Mouse (Mus musculus): ENCODE results near the gene Serac1. TPM values are rescaled to one million over a fixed set of nuclear protein-coding genes. Genes with fewer than 3 reads are reported as not detected.

The Serac1 gene
- polyA plus RNA-seq, 1 experiment from 2014 or later, result 7.7 TPM

DNA sequence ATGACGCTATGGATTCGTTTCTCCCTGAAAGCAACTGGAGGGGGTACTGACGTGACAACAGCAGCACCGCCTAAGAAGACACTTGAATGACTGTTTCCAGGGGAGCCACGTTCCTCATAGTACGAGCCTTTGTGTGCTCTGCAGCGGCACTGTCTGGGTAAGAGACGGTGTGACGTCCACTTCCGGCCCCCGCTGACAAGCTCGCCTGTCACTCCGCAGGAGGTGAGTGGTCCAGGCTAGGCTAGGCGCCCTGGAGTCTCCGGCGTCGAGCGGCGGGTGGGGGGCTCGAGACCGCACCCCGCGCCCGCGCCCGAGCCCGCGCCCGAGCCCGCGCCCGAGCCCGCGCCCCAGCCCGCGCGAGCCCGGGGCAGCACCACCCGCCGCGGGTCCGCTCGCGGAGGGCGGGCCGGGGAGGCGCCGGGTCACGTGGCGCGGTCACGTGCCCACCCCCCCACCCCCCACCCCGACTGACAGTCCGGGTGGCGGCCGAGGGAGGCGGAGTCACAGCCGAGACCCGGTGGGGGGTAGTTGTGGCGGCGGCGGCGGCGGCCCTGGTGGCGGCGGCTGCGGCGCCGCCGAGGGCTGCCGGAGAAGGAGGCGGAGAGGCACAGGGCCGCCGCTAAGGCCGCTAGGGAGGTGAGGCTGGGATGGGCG, 26.9 kb upstream of the Serac1 start, which contains the start of gene Tulp4:
TSS of gene Tulp4 (plus strand) at position 77 of the 654 bp plus-strand sequence.
- Histone ChIP-seq H3K4me3 (peak within 1 kb of the TSS; percentile 86), H3K4me2 (replicated peaks) (peak within 1 kb of the TSS; percentile 88), H3K4me1 (peaks cover 22% of the 10 kb centered on the region), H3K27me3 (peaks cover 6% of the 10 kb centered on the region; the same call in 1 of the 2 replicates), H3K27ac (peak within 1 kb of the TSS; percentile 96), H3K9me3 (no peaks in the 10 kb centered on the region), H3K9ac (peak within 1 kb of the TSS; percentile 96), H3K36me3 (peaks cover 18% of the 10 kb centered on the region)
- WGBS, result under 1% methylated on average over 27 of the region's 76 CpGs
- peak; percentile 93 for ATAC-seq (ENCODE audit: low FRiP score, low read depth)

DNA sequence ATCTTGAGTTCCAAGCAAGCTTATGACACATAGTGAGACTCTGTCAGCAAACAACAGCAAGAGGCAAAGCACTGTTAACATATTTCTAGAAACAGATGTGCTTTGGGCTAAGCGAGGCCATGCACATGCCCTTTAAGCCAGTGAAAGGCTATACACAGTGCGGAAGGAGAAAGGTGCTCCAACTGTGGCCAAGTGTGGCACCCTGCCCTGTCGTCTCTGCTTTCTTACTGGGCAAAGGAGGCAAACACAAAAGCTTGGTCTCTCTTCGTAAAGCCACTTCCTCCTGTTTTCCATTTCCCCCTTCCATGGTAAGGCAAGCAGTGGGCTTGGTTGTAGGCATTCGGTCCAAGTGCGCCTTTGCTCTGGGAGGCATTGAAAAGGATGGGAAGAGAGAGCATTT, 24.0 kb upstream of the Serac1 start:
- no peak overlapping the region for H3K9ac ChIP-seq
- H3K4me1 ChIP-seq, result peaks cover 11% of the 10 kb centered on the region
- WGBS, result 76% methylated on average over 6 of the region's 6 CpGs
- H3K4me3 ChIP-seq, result no peak overlapping the region
- no peaks in the 10 kb centered on the region for H3K36me3 ChIP-seq
- no peak overlapping the region for H3K4me2 ChIP-seq (replicated peaks)
- H3K27ac ChIP-seq, result no peak overlapping the region
- no peak for ATAC-seq (ENCODE audit: low FRiP score, low read depth)
- peaks cover 6% of the 10 kb centered on the region; the same call in 1 of the 2 replicates for H3K27me3 ChIP-seq
- H3K9me3 ChIP-seq, result no peaks in the 10 kb centered on the region

DNA sequence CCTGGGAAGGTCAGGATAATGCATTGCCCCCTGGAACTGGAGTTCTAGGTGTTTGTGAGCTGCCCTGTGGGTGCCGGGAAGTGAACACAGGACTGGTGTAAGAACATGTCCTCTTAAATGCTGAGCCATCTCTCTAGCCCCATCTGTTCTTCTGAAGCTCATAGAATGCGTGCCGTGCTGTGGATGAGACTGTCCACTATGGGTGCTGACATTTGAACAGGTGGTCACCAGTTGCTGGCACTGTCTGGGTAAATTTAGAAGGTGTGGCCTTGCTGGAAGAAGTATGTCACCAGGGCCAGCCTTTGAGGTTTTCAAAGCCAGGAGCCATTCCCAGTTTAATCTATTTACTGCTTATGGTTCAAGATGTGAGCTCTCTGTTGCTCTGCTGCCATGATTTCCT, 22.7 kb upstream of the Serac1 start:
- H3K4me1 ChIP-seq, result no peaks in the 10 kb centered on the region
- ATAC-seq (ENCODE audit: low FRiP score, low read depth), result no peak
- no peak overlapping the region for H3K9ac ChIP-seq
- H3K36me3 ChIP-seq, result no peaks in the 10 kb centered on the region
- H3K4me2 ChIP-seq (replicated peaks), result no peak overlapping the region
- no peak overlapping the region for H3K27ac ChIP-seq
- H3K9me3 ChIP-seq, result no peaks in the 10 kb centered on the region
- 80% methylated on average over 3 of the region's 3 CpGs for whole genome bisulfite sequencing
- peaks cover 6% of the 10 kb centered on the region; the same call in 1 of the 2 replicates for H3K27me3 ChIP-seq
- no peak overlapping the region for H3K4me3 ChIP-seq

DNA sequence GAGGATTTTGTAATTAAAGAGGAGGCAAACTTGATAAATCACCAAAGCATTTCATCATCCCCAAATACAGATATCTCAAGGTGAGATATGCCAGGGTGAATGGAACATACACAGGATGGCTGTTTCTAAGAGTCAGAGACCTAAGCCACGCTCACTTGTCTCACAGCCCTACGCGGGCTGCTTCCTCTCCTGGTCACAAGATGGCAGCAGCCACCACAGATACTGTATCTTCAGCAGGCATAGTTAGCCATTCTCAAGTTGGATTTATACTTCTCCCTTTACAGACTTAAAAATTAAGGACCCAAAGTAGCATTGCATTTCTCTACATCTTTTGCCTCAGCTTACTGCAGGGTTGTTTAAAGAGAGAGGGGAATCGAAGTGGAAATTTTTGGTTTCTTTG, 18.3 kb upstream of the Serac1 start:
- no peak for ATAC-seq (ENCODE audit: low FRiP score, low read depth)
- no peak overlapping the region for H3K4me3 ChIP-seq
- H3K9ac ChIP-seq, result no peak overlapping the region
- H3K4me1 ChIP-seq, result no peaks in the 10 kb centered on the region
- WGBS, result 30% methylated on average over 4 of the region's 4 CpGs
- H3K27ac ChIP-seq, result no peak overlapping the region
- H3K9me3 ChIP-seq, result no peaks in the 10 kb centered on the region
- no peak overlapping the region for H3K4me2 ChIP-seq (replicated peaks)
- H3K27me3 ChIP-seq, result no peaks in the 10 kb centered on the region
- H3K36me3 ChIP-seq, result 0 out of 2 replicates have a peak, but pooled peaks cover under 1% of the 10 kb centered on the region

DNA sequence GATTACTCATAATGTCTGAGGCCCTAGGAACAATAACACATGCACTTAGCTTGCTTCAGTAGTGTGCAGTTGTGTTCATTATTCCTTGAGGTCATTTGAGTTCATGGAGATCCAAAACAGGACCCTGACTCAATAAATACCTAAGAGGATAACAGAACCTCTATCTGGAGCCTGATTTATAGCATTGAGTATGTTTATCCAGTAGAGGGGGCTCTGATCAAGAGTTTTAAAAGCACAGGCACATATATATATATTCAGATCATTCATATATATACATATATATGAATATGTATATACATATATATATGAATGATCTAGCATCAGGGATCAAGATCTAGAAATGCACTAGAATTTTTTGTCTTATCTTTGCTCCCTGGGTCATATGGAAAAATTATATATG, 16.0 kb upstream of the Serac1 start:
- H3K9ac ChIP-seq, result no peak overlapping the region
- no peak for ATAC-seq (ENCODE audit: low FRiP score, low read depth)
- H3K27me3 ChIP-seq, result no peaks in the 10 kb centered on the region
- no peaks in the 10 kb centered on the region for H3K4me1 ChIP-seq
- peaks cover 10% of the 10 kb centered on the region for H3K36me3 ChIP-seq
- H3K9me3 ChIP-seq, result no peaks in the 10 kb centered on the region
- H3K4me3 ChIP-seq, result no peak overlapping the region
- no peak overlapping the region for H3K27ac ChIP-seq
- H3K4me2 ChIP-seq (replicated peaks), result no peak overlapping the region

DNA sequence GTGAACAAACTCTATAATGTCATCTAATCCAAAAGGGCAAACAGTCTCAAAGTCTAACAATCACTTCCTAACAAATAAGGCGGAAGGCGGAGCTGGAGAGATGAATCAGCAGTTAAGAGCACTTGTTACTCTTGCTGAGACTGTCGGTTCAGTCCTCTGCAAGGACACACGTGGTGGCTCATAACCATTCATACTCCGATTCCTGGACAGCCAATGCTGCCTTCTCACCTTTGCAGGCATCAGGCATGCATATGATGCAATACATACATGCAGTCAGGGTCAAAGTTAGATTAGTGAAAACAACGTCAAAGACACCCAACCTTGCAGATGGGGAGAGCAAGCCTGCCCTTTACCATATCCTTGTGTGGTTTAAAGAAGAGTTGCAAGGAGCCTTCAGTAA, 12.1 kb upstream of the Serac1 start:
- H3K4me3 ChIP-seq, result no peak overlapping the region
- no peak for ATAC-seq (ENCODE audit: low FRiP score, low read depth)
- 87% methylated on average over 6 of the region's 6 CpGs for WGBS
- no peak overlapping the region for H3K9ac ChIP-seq
- no peaks in the 10 kb centered on the region for H3K4me1 ChIP-seq
- no peaks in the 10 kb centered on the region for H3K27me3 ChIP-seq
- H3K9me3 ChIP-seq, result no peaks in the 10 kb centered on the region
- H3K36me3 ChIP-seq, result peaks cover 23% of the 10 kb centered on the region
- H3K4me2 ChIP-seq (replicated peaks), result no peak overlapping the region
- H3K27ac ChIP-seq, result no peak overlapping the region

DNA sequence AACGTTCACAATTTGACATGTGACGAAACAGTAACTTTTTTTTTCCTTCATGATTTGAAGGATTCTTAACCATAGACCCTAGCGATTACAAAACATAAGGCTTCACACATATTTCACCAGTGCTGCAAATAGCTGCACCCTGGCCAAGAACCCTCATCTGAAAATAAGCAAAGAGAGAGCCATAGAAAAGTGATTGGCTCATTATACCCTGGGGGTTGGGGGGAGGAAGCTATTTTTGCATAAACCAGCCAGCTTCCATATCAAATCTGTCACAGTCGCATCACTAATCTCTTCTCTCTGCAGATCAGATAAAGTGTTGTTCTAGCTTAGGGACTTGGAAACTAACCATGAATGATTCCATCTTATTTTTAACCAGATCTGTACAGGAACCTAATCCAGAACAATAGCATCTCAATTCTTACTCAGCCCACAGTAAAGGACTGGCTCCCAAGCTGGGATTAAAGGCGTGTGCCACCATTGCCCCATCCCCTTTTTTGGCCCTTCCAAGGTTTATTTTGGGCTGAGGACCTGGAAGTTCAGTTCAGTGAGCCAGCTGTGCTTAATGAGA, 3.9 kb upstream of the Serac1 start:
- Histone ChIP-seq H3K4me3 (no peak overlapping the region), H3K9ac (no peak overlapping the region), H3K27me3 (no peaks in the 10 kb centered on the region), H3K4me1 (peaks cover 16% of the 10 kb centered on the region), H3K9me3 (no peaks in the 10 kb centered on the region), H3K4me2 (replicated peaks) (no peak overlapping the region), H3K27ac (no peak overlapping the region), H3K36me3 (peaks cover 52% of the 10 kb centered on the region)
- no peak for ATAC-seq (ENCODE audit: low FRiP score, low read depth)
- WGBS, result 92% methylated on average over 5 of the region's 5 CpGs

DNA sequence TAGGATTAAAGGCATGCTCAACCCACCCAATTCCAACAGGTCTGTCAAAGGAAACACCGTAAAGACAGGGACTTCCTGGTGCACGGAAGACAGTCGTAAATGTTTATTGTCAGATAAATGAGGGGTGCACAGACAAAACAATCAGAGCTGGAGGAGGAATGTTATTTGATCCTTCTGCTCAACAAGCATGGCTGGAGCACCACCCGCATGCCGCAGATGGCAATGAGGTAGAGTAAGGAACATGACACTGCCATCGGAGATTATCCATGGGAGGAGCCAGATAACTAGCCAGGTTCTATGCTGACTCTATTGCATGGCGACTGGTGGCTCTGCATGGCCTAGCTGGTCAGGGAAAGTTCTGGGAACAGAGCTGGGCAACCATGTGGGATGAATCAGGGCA, 6.1 kb downstream of the Serac1 start:
- no peaks in the 10 kb centered on the region for H3K27me3 ChIP-seq
- WGBS, result 33% methylated on average over 7 of the region's 7 CpGs
- no peak overlapping the region for H3K27ac ChIP-seq
- no peak overlapping the region for H3K4me3 ChIP-seq
- H3K36me3 ChIP-seq, result peaks cover 48% of the 10 kb centered on the region
- ATAC-seq (ENCODE audit: low FRiP score, low read depth), result no peak
- no peak overlapping the region for H3K4me2 ChIP-seq (replicated peaks)
- H3K4me1 ChIP-seq, result no peaks in the 10 kb centered on the region
- no peak overlapping the region for H3K9ac ChIP-seq
- no peaks in the 10 kb centered on the region for H3K9me3 ChIP-seq

DNA sequence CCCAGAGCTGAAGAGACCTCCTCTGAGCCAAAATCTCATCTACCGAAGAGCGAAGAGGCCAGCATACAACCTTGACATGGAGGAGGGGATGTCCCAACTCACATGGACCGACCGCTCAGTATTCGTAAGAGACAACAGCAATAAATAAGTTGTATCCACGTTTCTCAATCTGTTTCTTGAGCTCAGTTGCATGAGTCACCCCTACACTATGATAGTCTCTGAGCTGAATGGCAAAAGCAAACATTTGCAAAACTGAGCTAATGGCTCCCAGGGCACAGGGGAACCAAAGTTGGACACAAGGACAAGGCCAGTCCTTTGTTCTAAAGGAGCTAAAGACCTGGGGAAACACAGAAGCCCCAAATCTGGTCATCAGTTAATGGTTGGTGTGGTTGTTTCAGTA, 9.7 kb downstream of the Serac1 start:
- Histone ChIP-seq H3K4me3 (no peak overlapping the region), H3K9ac (no peak overlapping the region), H3K27me3 (no peaks in the 10 kb centered on the region), H3K4me1 (no peaks in the 10 kb centered on the region), H3K27ac (no peak overlapping the region), H3K9me3 (no peaks in the 10 kb centered on the region), H3K4me2 (replicated peaks) (no peak overlapping the region), H3K36me3 (peaks cover 69% of the 10 kb centered on the region)
- 95% methylated on average over 6 of the region's 6 CpGs for WGBS
- ATAC-seq (ENCODE audit: low FRiP score, low read depth), result no peak

DNA sequence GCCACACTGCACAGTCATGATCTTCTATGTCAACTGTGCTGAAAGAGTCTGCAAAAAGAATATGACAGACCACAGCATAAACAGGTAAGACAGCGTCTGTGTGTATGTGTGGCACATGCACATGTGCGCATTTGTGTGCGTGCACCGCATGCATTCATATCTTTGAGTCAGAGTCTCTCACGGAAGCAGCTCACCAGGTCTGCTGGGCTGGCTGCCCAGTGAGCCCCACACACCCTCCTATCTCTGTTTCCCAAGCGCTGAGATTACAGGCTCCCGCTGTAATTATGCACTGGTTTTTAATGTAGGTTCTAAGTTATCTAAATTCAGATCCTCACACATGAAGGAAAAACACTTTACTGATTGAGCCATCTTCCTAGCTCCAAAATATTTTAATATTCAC, 11.9 kb downstream of the Serac1 start:
- ATAC-seq (ENCODE audit: low FRiP score, low read depth), result no peak
- Histone ChIP-seq H3K27ac (no peak overlapping the region), H3K4me3 (no peak overlapping the region), H3K9ac (no peak overlapping the region), H3K9me3 (no peaks in the 10 kb centered on the region), H3K27me3 (no peaks in the 10 kb centered on the region), H3K4me1 (no peaks in the 10 kb centered on the region), H3K4me2 (replicated peaks) (no peak overlapping the region), H3K36me3 (peaks cover 75% of the 10 kb centered on the region)
- 97% methylated on average over 7 of the region's 7 CpGs for WGBS

DNA sequence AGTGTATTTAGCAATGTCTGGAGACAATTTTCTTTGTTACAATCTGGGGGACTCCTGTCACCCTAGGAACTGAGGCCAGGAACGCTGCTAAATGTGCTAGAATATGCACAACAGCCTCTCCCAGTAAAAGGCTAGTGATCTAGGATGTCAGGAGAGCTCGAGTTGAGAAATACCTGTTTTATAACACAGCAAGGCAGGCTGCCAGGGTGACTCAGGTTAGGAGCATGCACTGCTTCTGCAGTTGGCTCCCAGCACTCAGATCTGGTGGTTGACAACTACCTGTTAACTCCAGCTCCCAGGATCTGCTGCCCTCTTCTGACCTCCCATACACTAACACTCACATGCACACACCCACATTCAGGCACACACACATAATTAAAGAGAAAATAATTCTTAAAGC, 13.5 kb downstream of the Serac1 start:
- H3K4me1 ChIP-seq, result no peaks in the 10 kb centered on the region
- WGBS, result 91% methylated on average over 2 of the region's 2 CpGs

DNA sequence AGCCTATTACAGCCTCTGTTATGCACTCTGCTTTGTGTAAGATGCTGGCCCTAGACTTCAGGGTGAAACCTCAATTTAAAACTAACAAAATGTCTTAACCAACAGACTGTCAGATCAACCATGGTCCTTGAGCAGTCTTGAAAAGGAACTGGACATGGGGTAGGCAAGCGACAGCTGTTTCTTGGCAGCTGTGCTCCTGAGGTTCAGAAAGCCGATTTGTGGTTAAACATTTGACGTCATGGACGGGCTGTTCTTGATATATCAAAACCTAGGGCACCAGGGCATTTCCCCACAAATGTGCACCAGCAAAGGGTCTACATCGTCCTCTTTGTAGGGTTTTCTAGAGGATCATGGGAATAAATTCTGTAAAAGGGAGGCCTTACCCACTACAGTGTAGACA, 16.0 kb downstream of the Serac1 start:
- H3K27me3 ChIP-seq, result no peaks in the 10 kb centered on the region
- peaks cover 55% of the 10 kb centered on the region for H3K36me3 ChIP-seq
- no peak overlapping the region for H3K4me2 ChIP-seq (replicated peaks)
- no peak overlapping the region for H3K27ac ChIP-seq
- no peaks in the 10 kb centered on the region for H3K4me1 ChIP-seq
- no peak overlapping the region for H3K9ac ChIP-seq
- H3K9me3 ChIP-seq, result no peaks in the 10 kb centered on the region
- no peak for ATAC-seq (ENCODE audit: low FRiP score, low read depth)
- 87% methylated on average over 5 of the region's 5 CpGs for WGBS
- H3K4me3 ChIP-seq, result no peak overlapping the region

More for the DNA sequence above, 13.5 kb downstream of the Serac1 start:
- Histone ChIP-seq H3K4me2 (replicated peaks) (no peak overlapping the region), H3K4me3 (no peak overlapping the region), H3K27me3 (no peaks in the 10 kb centered on the region), H3K9me3 (no peaks in the 10 kb centered on the region), H3K27ac (no peak overlapping the region), H3K9ac (no peak overlapping the region), H3K36me3 (peaks cover 67% of the 10 kb centered on the region)
- ATAC-seq (ENCODE audit: low FRiP score, low read depth), result no peak

DNA sequence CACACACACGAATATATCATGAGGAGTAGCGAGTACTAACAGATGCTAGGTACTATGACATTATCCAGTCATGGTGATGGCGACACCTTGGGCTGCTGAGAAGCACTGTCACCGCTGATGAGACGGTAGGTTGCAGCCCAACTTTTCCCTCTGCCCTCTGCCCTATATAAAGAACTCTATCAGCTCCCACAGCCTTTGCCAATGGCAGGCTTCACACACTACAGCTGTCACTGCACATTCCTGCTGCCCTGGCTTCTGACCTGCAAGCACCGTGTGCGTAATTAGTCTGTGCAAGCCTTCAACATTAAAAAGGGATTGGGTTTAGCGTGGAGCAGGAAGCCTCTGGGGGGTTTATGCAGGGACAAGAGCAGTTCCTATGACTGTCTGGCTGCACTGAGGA, 16.7 kb downstream of the Serac1 start:
- Histone ChIP-seq H3K27me3 (no peaks in the 10 kb centered on the region), H3K9ac (no peak overlapping the region), H3K4me1 (no peaks in the 10 kb centered on the region), H3K4me3 (no peak overlapping the region), H3K27ac (no peak overlapping the region), H3K9me3 (no peaks in the 10 kb centered on the region), H3K36me3 (peaks cover 55% of the 10 kb centered on the region), H3K4me2 (replicated peaks) (no peak overlapping the region)
- ATAC-seq (ENCODE audit: low FRiP score, low read depth), result no peak
- WGBS, result 79% methylated on average over 8 of the region's 8 CpGs
